Mouse (Mus musculus) mesoderm, embryonic 11.5 days (tissue): Measurements from ENCODE around the gene Zfp493.
A peak's percentile ranks its signal among the peaks of the same experiment; 100 is the strongest.
"Not testable (repeated sequence)": the region's sequence is repeated elsewhere in the genome, so short reads cannot be mapped to it uniquely, and the experiment has no call there.

ENCODE experiments used
- DNase-seq: peaks from one replicate; pipeline ENCODE4 v3.0.0-alpha.2; 2012; ENCODE audit warnings: low read depth, low spot score

The Zfp493 gene

DNA sequence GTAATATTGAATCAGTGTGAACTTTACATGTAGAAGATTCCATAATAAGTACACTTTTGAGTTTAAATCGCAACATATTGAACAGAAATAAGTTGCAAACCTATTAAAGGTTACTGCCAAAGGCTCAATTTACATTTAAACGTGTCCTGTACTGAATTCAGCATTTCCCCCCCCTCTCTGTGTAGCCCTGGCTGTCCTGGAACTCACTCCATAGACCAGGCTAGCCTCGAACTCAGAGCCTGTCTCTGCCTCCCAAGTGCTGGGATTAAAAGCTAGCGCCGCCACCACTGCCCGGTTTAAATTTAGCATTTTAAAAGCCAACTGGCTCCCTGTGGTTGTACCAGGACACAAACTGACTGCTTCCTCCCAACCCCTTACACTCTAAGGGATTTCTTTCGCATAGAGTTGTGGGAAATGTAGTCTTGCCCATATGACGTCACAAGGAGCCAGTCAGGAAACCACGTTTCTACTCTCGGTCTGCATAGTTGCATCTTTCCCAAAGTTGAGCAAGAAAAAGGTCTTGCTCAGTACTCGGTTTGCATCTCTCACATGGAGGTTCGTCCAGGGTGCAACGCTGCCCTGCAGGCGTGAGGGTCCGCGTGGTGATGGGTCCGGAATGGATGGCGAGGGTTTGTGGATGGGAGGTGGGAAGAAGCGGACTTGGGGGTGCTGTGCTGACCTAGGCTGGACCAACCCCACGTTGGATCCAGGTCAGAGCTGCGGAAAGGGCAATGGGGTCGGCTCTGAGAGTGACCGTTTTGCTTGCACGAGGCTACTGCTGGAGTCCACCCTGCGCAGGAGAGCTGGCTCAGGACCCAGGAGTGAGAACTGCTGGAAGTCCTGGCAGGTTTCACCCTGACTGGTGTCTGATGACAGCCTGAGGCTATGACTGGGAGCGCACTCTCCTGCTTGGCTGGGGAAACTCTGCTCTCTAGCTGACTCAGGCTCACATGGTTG lies at the start of gene Zfp493:
Zfp493 (plus strand) TSS at position 429 of the 957 bp plus-strand sequence.
- DNase-seq = peak; percentile 79

DNA sequence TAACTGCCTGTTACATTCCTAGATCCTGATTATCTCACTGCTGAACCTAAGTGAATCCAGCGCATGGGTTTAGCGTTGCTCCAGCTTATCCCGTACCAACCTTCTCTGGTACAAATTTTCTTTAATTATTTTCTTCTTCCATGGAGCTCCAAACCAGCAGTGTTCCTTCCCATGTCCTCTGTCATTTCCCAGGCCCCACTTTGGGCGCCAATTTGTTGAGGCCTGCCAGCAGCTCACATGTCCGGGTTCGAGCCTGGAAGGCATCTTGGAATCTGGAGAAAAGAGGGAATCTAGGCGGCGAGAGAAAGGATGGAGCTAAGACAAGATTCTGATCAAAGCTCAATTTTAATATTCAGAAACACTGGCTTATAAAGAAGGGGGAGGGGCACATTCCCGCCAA lies 45.1 kb upstream of the Zfp493 start:
- DNase-seq = not testable (repeated sequence)

DNA sequence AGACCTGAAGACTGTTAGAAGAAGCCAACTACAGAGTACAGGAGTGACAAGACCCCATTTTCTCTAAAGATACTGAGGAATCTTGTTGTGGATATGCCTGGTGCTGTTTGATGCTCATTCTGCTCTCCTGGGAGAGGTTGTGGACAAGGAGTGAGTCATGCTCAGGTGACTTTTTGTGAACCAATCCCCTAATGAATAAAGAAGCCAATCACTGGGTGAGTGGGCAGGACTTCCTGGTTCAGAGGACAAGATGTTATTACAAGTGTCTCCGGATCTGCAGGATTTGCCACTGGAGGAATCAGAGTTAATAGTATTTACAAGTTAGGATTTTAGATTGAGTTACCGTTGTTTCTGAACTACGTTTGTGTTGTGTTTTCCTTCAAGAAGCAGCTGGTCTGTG lies 36.6 kb upstream of the Zfp493 start:
- DNase-seq = no peak

DNA sequence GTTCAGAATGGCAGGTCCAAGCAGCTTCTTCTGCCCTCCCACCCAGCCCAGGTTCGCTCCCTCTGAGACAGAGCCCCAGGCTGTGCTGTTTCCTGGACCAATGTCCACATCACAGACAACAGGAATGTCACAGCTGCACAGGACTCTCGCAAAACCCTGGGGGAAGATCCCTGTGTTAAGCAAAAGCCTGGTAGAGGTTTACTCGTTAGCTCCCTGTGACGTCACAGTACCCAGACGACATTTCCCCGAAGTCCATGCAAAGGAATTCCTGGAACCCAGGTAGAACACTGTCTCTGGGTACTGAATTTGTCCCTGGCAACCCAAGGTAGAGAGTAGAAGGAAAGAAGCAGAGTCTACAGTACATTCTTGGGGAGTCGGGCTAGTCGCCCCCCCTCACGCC lies 35.6 kb upstream of the Zfp493 start:
- no peak for DNase-seq

DNA sequence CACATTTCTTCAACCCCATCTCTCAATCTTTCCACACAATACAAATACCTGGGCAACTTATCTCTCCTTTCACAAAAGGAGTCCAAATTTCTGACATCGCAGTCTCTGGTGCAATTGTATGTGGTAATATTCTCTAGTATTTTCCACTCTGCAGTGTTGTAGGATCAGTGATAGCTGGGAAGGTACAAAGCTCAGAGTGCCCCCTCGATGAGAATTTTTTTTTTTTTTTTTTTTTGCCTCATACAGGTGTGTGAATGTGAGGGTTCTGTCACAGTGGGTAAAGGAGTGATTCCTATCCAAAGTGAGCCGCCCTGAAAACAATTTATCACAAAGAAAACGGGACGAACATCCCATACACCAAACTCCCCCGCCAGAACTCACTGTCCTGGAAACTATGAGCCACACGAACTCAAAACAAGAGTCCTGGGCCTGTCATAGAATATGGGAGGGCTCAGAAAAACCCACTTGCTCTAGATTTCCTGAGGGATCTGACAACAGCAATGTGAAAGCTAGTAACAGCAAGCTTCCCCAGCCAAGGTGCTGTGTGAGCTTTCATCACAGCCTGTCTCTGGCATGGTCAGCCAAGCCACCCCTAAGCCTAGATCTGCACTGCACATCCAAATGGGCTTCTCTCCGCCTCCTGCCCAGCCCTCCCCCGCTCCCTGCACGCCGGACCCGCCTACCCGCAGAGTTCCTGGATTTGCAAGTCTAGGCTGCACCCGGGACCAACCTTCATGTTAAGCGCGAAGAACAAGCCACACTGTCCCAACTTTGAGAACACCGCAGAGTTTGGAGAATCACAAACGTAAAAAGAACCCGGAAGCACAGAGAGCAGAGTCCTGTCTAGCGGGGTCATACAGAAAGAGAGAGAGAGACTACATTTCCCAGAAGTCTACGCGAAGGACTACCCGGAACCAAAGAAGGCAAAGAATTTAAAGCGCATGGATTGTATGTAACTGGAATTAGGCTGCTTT lies 24.9 kb upstream of the Zfp493 start, which contains the start of gene Zfp85:
Zfp85 (minus strand) TSS at position 896 of the 974 bp plus-strand sequence.
- peak; percentile 55 for DNase-seq

DNA sequence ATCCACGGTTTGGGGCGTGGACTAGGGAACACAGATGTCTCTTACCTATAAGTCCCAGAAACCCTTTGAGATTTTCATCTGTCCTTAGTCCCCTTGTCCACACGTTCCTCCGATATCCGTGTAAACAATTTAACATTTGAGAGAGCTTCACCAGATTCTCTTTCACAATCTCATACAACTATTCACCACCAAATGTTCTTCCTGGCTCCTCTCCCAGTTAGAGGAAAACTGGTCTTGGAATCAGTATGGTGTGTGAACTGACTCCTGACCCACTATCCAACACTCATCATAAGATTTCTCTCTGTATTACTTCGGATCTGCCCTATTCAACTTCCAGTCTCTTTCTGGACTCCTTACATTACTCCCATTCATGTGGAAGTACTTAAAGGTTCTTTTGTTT lies 23.7 kb upstream of the Zfp493 start:
- DNase-seq = no peak

DNA sequence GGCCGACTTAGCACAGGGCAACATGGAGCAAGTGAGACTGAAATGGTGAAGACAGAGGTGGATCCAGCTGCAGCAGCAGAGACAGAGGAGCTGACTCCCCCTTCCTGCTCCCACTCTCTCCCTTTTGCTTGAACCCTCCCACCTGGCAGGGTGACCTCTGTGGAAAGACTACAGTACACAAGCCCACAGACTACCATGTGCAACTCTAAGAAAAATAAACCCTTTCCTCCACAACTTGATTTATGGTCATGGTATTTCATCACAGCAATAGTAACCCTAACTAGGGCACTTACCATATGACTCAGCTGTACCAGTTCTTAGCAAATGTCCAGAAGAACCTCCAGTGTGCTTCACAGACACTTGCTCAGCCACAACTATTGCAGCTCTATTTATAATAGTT lies 19.5 kb upstream of the Zfp493 start:
- DNase-seq = peak; percentile 1

DNA sequence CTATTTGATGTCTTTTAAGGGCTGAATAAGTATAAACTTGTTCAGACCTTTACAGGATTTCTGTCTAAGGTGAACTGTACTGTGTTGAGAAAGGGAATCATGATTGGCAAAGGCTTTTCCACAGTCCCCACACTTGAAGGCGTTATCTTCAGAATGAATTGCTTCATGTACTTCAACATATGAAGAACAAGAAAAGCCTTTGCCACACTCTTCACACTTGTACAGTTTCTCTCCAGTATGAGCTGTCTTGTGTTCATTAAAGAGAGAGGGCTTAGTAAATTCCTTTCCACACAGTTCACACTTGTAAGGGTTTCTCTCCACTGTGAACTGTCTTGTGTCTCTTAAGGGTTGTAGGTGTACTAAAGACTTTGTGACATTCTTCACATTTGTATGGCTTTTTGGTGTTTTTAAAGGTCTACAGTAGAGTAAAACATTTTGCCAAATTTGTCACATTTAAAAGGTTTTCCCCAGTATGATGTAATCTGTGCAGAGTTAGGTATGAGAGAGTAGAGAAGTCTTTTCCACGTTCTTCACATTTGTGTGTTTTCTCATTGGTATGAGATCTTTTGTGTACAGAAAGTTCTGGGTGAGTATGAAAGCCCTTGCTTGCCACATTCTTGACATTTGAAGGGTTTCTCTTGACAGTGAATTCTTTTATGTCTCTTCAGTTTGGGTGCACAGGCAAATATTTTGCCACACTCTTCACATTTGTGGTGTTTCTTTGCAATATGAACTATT lies 16.3 kb upstream of the Zfp493 start:
- DNase-seq = no peak

DNA sequence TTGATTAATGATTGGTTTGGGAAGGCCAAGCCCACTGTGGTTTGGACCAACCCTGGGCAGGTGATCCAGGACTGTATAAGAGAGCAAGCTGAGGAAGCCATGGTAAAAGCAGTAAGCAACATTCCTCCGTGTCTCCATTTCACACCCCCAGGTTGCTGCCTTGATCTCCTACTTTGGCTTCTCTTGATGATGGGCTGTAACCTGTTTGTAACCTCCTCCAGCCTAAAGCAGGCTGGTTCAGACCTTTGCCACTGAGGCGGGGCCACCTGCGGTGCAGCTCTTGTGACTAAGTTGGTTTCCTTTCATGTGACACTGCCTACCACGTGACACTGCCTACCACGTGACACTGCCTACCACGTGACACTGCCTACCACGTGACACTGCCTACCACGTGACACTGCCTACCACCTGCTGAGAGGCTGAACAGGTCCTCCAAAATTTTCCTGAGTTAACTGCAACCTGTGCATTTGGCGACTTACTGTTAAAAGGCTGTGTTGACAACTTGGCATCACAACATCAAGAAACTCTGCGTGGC lies 12.5 kb downstream of the Zfp493 start:
- no peak for DNase-seq

DNA sequence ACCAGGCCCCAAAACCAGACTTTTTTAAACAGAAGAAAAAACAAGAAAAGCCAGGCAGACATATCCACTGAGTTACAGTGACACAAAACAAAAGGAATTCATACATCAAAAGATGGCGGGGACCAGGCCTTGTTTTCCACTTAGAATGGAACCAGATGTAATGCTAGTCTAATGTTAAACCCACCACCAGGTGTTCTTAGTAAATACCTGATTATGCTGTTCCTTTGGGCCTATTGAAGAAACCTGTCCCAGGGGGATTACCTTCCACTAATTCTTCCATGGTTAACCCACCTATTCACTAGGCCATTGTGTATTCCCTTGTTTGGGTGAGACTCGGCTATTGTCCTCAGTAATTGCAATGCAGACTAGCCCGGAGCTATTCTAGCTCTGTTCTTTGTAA lies 19.1 kb downstream of the Zfp493 start:
- DNase-seq = no peak

DNA sequence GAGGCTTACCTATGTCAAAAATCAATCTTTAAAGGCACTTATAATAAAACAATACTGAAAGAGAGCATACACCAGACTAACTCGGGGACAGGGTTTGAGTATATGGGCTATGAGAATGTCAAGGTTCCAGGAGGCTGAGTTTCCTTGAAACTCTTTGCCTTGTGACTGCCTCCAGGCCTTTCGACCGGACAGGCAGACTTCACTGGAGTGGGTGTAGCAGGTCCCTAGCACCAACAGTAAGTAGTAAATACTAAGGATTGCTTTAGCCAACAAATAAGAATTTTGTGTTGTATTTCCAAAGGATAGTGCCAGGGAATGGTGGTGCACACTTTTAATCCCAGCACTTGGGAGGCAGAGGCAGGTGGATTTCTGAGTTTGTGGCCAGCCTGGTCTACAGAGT lies 19.7 kb downstream of the Zfp493 start:
- not testable (repeated sequence) for DNase-seq

DNA sequence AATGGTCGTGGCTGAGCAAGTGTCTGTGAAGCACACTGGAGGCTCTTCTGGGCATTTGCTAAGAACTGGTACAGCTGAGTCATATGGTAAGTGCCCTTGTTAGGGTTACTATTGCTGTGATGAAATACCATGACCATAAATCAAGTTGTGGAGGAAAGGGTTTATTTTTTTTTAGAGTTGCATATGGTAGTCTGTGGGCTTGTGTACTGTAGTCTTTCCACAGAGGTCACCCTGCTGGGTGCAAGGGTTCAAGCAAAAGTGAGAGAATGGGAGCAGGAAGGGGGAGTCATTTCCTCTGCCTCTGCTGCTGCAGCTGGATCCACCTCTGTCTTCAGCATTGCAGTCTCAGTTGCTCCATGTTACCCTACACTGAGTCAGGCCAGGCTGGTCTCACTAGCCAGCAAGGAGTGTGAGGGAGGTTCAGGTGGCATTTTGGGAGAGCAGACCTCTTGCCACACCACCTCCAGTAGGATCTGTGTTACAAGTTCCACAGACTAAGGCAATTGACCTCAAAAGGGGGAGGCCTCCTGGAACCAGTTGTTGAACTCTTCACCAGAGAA lies 32.2 kb downstream of the Zfp493 start:
- no peak for DNase-seq

DNA sequence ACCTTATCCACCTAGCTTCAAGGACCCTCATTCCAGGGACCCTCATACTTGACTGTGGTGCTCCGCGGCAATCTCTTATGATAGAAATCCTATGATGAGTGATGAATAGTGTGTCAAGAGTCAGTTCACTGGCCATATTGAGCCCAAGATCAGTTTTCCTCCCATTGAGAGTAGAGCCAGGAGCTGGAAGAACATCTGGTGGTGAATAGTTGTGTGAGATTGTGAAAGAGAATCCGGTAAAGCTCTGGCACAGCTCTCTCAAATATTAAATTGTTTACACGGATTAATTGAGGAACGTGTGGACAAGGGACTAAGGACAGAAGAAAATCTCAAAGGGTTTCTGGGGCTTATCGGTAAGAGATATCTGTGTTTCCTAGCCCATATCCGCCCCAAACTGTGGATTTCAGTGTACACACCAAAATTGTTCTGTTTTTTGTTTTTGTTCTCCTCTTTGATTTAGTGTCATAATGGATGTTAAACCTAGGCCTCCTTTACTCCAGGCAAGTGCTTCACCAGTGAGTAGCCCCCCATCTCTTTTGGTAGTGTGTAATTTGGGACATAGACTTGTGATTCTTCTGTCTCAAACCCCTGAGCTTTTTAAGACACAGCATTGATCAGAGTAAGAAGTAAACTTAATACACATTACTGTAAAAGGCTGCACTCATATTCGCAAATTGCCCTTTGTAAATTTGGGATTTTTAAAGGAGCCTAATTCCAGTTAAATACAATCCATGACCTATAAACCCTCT lies 33.6 kb downstream of the Zfp493 start:
- no peak for DNase-seq

DNA sequence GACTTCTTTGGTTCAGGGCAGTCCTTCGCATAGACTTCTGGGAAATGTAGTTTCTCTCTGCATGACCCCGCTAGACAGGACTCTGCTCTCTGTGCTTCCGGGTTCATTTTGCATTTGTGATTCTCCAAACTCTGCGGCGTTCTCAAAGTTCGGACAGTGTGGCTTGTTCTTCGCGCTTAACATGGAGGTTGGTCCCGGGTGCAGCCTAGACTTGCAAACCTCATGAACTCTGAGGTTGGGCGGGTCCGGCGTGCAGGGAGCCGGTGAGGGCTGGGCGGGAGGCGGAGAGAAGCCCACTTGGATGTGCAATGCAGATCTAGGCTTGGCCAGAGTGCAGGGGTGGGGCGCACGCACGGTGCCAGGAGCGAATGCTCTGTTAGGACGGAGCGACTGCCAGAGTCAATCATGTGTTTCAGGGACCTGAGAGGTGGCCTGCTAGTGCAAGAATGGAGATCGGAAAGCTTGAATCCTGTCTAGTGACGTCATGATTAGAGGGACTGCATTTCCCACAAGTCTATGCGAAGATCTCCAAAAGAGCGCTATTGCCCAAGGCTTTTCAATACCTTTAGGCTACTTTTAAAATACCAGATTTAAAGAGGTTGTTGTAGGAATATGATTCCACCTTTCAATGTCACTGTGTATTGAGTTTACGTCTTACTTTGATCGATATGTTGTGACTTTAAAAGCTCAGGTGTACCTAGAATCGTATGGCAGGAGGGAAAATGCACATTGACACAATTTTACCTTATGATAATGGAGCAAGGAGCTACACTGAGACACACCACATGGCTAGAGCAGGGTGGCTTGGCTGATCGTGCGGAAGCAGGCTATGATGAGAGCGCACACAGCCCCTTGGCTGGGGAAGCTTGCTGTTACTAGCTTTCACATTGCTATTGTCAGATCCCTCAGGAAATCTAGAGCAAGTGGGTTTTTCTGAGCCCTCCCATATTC lies 34.5 kb downstream of the Zfp493 start, which contains the start of gene Zfp273:
Zfp273 (plus strand) TSS at position 31 of the 951 bp plus-strand sequence.
- peak; percentile 77 for DNase-seq

DNA sequence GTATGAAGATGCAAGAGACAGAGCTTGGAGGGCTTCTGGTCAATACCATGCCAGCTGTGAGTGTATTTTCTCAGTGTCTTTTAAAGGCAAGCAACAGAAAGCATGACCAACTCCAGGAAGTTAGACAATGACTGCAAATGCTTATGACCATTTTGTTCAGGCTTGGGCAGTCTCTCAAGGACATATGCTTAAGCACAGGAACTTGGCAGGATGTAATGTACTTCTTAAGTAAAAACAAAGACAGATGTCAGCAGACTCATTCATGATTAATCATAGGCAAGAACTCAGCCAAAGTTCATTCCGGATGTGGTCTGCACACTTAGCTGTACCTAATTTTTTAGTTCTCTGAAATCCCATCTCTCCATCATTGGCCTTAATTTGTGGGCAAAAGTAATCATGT lies 39.1 kb downstream of the Zfp493 start:
- DNase-seq = no peak

DNA sequence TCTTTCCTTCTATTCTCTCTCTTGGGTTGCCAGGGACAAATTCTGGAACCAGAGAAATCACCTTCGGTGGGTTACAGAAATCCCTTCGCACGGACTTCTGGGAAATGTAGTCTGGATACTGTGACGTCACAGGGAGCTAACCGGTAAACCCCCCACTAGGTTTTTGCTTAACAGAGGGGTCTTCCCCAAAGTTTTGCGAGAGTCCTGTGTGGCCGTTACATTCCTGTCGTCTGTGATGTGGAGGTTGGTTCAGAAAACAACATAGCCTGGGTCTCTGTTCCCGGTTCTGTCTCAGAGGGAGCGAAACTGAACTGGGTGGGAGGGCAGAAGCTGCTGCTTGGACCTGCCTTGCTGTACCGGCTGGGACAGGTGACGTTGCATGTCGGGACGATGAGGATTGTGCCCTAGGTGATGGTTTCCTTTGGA lies 51.4 kb downstream of the Zfp493 start, which contains the start of gene Gm10037:
Gm10037 (plus strand) TSS at position 196 of the 426 bp plus-strand sequence.
- DNase-seq = peak; percentile 43

DNA sequence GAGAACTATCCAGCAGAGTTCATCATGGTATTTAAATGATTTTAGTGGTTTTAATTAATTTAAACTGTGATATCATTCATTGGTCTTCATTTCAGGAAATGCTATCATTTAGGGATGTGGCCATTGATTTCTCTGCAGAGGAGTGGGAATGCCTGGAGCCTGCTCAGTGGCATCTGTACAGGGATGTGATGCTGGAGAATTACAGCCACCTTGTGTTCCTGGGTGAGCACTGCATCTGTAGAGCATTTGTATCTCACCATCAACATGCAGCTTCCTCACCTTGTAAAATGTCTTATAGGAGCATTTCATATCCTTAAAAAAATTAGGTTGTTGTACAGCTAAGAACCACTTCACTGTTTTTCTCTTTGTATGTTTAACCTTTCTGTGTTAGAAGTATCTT lies 53.6 kb downstream of the Zfp493 start:
- not testable (repeated sequence) for DNase-seq
